Mouse (Mus musculus): ENCODE data around the gene Naa38.
A peak's percentile ranks its signal among the peaks of the same experiment; 100 is the strongest.
"Not testable (repeated sequence)": the region's sequence is repeated elsewhere in the genome, so short reads cannot be mapped to it uniquely, and the experiment has no call there.

Naa38 gene

DNA sequence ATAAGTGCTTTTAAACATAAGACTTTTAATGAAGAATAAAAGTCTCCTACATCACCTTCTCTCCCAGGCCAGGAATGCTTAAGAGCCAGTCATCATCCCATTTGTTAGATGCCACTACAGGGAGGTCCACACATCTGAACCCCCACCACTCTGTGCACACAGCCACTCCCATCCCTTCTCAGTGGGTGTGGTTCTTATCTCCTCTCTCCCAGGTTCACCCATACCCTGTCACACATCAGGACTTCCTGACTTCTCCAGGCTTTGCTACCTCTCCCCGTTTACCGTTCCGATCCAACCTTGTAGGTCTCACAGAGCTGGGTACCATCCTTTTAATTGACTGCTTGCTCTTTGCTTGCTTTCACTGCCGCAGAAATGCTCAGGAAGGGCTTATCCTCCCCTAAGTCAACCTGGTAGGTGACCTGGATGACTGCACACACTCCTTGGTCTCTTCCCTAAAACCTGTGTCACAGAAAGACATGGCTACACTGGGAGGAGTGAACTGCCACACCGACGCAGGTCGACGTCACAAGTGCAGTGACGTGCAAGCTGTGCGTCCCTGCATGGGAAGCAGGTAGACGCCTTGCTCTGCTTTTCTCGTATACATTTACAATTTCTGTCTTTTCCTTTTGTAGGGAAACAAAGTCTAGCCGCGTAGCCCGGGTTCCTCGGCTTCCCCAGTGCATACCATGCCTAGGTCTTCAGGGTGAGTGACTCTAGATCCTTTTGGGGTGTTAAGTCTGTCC, 21.9 kb upstream of the Naa38 start:
- DNase-seq (ENCODE audit: low spot score in 2 of 2), result no peak

DNA sequence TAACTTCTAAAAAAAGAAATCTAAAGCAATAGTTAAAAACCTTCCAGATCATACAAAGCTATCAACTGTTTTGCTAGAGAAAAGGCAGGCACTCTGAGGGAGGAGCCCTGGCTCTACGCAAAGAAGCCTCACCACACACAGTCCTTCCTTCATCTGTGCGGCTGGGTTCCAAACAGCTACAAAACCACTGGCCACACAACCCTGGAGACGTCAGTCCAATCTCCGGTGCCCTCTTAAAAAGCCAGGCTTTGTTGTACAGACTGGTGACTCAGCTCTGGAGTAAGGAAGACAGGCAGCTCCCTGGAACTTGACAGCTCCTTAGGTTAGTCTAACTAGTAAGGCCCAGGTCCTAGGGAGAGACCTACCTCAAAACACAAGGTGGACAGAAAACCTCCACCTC, 19.6 kb upstream of the Naa38 start:
- no peak for DNase-seq (ENCODE audit: low spot score in 2 of 2)

DNA sequence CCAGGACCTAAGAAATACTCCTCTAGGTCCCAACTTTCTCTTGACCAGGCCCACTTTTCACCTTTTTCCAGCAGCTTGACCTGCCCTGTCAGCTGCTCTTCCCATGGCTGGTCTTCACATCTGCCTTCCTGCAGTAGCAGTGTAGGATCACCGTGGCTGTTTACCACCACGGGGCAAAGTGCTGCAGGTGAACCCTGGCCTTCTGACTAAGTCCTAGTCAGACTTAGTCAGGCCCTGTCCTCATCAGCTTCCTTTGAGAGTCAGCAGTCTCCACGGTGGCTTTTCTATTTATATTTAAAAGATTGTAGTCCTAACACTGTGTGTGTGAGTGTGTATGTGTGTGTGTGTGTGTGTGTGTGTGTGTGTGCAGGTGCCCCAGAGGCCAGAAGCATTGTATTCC, 17.5 kb upstream of the Naa38 start:
- DNase-seq (ENCODE audit: low spot score in 2 of 2), result no peak

DNA sequence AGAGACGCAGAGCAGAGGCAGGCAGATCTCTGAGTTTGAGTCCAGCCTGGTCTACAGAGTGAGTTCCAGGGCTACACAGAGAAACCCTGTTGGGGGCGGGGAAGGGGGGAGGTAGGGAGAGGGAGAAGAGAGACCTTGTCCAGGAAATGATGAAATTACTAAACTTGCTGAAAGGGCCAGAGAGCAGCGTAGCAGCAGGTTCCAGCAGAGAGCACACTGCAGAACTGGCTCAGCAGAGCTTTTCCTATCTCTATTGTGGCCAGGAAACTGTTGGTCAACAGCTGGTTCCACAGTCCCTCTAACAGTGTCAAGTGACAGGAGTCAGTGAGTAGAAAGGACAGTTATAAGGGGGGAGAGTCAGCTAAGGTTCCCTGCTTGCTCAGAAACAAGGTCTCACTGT, 15.7 kb upstream of the Naa38 start:
- no peak for DNase-seq (ENCODE audit: low spot score in 2 of 2)

DNA sequence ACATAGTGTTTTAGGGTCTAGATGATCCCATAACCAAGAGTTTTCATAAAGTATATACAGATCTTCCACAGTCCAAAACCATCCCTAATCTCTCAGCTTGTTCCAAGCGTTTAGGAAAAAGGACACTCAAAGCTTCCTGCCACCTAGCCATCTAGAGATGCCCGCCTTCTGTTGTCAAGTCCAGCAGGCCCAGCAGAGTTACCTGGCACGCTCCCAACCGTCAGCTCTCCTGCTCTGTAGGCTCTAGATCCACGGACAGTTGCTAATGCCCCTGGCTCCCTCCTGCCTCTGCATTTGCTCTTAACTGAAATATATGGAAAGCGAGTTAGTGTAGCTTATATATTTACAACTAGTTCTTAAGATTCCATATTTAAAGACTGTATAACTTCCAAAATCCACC, 13.9 kb upstream of the Naa38 start:
- no peak for DNase-seq (ENCODE audit: low spot score in 2 of 2)

DNA sequence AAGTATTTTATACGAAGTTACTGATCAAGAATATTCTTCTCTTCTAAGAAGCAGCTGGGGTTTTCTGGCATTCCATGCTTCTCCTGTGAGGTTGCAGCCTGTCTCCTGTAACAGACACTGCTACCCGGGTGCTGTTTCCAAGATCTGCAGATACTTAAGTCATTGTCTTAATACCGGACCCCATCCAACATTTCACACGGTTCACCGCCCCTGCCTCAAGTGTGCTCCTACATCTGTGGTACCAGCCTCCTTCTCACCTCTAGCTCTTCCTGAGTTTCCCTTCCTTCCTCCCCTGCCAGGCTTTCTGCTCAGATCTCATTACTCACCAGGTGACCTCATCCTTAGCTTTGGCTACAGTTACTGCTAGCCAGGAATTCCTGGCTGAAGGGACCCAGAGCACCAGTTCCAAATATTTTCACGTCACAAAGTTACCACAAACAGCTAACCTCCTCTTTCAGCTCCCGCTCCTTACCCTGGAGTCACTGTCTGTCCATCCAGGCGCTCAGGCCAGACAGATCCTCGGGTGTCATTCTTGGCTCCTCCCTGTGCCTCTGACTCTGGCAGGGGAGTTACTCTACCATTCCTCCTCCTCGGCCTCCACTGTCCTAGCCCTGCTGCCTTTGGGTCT, 12.7 kb upstream of the Naa38 start:
- DNase-seq (ENCODE audit: low spot score in 2 of 2), result no peak

DNA sequence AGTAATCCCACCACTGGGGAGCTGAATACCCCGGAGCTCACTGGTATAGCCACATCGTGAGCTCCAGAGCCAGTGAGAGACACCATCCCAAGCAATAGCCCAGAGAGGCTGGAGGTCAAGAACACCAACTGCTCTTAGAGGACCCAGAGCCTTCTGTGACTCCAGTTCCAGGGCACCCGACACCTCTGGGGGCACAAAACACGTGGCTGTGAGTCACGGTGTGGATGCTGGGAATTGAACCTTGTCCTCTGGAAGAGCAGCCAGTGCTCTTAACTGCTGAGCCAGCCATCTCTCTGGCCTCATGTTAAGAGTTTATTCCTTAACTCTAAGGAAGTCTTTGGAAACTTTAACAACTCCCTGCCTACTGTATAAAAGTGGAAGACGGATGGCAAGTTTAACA, 10.3 kb upstream of the Naa38 start:
- DNase-seq (ENCODE audit: low spot score in 2 of 2), result no peak

DNA sequence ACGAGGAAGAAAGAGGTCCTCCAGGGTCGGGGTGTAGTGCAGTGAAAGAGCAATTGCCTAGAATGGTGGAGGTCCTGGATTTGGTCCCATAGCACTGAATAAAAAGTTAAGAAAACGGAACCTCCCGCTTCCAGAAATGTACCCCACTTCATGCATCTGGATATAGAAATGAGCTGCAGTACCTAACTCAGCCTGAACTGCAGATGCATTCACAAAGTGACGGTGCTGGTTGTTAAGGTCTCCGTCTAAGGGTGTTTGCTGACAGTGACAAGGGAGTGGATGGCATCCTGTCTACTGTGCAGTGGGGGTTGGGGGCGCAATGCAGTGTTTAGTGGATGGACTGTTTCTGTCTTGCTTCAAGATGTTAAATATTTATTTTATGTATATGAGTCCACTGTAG, 8.5 kb upstream of the Naa38 start:
- no peak for DNase-seq (ENCODE audit: low spot score in 2 of 2)

DNA sequence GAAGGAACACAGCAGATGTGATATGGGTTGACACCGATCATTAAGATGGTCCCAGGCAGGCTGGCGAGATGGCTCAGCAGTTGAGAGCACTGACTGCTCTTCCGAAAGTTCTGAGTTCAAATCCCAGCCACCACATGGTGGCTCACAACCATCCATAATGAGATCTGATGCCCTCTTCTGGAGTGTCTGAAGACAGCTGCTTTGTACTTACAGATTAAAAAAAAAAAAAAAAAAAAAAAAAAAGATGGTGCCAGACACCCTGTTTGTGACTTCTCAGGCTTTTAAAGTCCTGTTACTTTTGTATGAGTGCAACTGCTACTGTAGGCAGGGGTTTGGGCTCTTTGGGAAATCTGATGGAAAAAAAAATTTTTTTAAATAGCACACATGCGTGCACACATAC, 6.6 kb upstream of the Naa38 start:
- DNase-seq (ENCODE audit: low spot score in 2 of 2), result no peak

DNA sequence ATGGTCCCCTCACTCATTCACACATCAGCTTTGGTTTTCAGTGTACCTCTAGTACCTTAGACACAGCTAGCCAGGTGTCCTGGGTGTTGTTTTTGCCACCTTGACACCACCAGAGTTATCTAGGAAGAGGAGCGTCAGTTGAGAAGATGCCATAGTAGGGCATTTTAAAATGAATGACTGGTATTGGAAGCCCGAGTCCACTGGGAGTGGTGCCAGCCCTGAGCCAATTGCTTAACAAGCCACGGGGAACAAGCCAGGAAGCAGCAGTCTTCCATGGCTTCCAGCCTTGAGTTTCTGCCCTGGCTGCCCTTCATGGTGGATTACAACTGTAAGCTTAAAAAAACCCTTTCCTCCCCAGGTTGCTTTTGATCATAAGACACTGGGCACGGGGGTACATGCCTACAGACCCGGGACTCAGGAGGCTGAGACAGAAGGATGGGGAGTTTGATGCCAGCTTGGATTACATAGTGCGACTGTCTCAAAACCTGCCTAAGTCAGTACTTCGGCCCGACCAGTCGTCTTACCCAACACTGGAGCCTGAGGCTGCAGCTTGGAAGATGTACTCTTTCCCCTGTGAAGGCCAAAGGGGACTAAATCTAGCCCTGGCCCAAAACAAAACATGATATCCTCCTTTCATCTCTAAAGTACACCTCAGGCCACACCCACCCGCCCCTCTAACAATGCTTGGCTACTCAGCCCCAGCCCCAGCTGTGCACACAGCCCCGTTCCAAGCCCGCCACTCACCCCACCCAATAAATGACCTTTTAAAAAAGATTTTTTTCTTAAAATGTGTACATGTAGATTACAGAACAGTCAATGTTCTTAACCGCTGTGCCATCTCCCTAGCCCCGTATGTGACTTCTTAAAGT, 5.5 kb upstream of the Naa38 start:
- no peak for DNase-seq (ENCODE audit: low spot score in 2 of 2)

DNA sequence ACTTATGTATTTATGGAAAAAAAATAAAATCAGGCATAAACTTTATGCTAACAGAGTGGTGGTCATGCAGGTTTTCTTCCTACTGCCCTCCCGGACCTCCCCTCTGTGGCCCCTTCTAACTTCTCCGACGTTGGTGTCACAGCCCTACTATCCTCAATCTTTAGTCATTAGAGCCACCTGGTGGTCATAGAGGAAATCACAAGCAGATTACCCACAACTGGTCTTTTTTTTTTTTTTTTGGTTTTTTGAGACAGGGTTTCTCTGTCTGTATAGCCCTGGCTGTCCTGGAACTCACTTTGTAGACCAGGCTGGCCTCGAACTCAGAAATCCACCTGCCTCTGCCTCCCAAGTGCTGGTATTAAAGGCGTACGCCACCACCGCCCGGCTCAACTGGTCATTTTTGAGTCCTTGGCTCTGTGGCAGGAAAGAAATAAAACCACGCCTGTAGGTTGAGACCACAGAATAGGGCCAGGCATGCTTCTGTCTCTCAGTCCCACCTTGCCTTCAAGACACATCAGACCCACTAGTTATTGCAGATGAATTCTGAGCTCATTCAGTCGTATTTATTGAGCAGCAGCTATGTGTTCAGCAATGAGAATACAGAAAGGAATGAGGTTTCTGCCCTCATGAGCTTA, 4.8 kb upstream of the Naa38 start:
- peak in 1 of 2 experiments; percentile 73 for DNase-seq (ENCODE audit: low spot score in 2 of 2)

DNA sequence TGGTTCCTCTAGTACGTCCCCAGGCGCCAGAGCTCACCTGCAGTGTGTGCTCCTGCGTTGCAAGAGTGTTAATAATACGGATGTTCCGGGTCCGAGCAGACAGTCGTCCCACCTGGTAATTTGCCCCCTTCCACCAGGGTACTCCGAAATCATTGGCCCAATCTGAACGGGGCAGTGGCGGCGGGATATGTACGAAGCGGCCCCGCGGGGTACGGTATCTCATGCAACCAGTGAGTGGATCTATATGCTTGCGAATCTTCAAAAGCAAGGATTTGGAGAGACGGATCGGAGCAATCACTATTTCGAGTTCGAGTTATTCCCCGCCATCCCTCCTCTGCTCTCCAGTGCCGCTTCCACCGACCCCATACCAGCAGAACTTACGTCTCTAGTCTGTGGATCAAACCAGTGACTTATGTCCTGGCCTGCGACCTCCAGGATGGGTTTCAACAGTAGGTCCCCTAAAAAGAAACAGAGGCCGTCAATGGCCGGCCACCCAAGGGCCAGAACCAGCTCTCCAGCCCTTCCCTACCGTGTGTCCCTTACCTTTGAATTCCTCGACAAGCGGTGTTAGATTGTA, 608 bp upstream of the Naa38 start:
- DNase-seq (ENCODE audit: low spot score in 2 of 2), result not testable (repeated sequence)

DNA sequence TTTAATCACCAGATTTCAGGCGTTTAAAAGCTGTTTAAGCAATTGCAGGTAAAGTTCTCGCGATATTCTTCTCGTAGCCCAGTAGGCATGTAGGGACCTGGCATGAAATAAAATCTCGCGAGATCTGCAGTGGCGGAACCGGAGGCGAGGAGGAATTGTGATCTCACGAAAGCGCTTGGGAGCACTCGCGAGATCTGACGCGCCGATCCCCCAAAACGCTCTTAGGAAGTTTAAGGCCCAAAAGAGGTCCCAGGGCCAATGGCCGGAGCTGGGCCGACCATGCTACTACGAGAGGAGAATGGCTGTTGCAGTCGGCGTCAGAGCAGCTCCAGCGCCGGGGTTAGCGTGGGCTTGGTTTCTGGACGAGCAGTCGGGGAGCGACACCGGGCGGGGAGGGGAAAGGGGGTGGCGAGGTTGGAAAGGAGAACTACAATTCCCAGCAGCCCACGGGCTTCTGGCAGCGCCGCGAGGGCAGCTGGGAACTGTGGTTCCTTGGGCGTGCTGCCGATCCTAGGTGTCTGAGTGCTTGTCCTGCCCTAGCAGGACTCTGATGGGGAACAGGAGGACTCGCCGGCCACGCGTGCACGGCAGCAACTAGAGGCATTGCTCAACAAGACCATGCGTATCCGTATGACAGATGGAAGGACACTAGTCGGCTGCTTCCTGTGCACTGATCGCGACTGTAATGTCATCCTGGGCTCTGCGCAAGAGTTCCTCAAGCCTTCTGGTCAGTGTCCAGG, 517 bp downstream of the Naa38 start:
- DNase-seq (ENCODE audit: low spot score in 2 of 2), result peak in 1 of 2 experiments; percentile 91

DNA sequence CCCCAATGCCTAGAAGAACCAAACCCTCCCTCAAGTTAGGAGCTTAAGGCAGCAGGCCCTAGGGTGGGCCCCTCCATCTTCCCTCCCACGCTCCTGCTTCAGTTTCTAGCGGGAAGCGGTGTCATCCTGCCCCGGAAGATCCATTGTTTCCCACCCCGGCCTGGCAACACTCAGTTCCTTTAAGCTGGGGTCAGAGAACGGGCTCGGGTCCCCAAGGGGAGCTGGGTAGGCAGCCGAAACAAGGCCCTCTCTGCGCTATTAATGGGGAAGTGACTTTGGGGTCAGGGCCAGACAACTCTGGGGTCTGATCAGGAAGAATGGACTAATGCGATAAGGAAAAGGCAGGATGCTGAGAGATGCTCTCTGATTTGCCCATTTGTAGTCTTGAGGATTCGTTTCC, 1.5 kb downstream of the Naa38 start:
- DNase-seq (ENCODE audit: low spot score in 2 of 2), result no peak

DNA sequence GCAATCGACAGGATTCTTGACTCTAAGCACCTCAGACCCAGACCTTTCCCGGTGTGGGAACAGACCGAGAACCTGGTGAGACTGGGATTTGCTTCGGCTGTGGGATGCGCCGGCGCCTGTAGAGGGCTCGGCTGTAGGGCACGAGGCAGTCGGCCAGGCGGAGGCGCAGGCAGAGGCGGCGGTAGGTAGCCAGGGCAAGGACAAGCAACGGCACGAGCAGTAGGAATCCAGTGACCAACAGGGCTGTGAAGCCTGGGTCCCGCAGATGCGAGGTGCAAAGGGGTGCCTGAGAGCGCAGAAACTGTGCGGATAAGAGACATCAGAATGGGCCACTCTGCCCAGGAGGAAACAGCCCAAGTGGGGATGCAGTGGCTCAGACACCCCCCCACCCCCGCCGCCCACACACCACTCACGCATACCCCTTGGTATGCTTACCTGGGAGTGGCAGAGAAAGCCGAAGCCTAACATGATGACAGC, 2.3 kb downstream of the Naa38 start:
- peak in 1 of 2 experiments; percentile 19 for DNase-seq (ENCODE audit: low spot score in 2 of 2)

DNA sequence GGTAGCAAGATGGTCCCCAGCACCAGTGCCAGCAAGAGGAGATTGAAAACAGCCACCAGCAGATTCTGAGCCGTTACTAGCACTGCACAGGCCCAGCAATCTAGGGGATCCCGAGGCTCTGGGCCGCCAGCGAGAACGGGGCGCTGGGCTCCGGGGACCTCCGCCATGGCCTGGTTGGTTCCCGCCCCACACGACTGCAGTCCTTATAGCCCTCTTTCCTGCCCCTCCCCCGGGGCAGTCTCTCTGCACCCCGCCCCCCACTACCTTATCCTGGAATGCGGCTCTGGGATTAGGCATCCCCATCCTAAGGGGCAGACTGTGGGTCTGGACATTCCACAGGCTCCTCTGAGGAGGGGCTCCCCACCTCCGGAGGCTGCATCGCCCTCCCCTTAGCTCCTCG, 2.8 kb downstream of the Naa38 start, which contains the start of gene Tmem88:
Gene Tmem88, minus strand, starts transcription at position 176 of the 400 bp plus-strand sequence.
- peak in 1 of 2 experiments; percentile 22 for DNase-seq (ENCODE audit: low spot score in 2 of 2)

DNA sequence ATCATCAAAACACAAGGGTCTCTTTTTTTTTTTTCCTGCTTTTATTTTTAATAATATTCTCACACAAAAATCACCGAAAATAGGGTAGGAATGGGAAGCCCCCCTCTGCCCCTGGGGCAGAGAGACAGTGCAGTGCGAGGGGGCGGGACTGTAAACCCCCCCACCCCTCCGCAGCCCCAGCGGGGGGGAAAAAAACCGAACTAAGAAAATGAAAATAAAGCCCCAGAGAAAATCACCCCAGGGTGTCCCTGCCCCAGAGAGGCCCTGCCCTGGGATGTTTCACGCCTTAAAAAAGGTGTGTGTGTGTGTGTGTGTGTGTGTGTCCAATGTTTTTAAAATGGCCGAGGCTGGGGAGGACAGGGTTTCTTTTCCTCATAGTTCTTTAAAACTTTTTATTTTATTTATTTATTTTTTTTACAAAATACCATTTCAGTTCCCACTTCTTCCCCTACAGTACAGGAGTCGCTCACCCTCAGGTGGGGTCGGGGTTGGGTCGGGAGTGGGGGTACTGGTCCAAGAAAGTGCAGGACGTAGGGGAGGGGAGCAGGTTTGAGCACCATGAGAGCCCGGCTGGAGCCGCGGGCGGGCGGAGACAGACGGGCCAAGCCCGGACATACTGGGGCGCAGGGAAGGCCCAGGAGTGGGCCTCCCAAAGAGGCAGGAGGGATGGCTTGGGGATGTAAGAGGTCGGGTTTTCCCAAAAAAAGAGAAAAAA, 3.4 kb downstream of the Naa38 start:
- no peak for DNase-seq (ENCODE audit: low spot score in 2 of 2)

DNA sequence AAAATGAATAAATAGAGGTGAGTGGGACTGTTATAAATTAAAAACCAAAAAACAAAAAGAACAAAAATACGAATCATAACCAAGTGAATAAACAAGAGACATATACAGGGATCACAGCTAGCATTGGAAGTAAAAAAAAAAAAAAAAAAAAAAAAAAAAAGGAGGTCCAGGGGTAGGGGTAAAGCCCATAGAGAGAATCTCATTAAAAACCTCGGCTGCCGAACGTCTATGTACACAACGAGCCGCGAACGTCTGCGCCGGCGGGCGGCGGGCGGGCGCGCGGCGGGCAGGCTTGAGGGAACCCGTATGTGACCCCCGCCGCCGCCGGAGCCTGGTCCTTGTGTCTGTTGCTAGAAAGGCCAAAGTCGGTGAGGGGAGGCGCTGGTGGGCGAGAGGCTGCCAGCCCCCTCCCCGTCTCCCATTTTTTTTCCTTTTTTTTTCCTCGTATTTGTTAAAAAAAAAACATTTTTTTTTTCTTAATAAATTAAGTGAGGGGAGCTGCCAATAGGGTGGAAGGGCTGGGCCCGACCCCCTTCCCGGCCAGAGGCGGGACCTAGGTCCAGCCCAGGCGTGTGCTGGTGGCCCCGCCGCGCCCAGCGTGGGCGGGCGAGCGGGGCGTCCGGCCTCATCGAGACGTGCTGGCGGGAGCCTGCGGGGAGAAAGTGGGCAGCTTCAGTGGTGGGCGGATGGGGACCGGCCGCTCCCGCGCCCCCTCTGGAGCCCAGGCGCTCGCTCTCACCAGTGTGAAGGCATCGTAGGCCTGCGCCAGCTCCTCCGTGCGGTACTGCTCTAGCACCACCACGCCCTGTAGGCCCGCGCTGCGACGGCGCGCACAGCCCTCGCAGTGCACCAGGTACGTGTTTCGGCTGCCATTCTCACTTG, 4.2 kb downstream of the Naa38 start:
- peak in 1 of 2 experiments; percentile 26 for DNase-seq (ENCODE audit: low spot score in 2 of 2)
